Mouse (Mus musculus): ENCODE data around the gene Sh3glb1.

- TF ChIP-seq POLR2A (IDR thresholded peaks at IDR 0.05; ENCODE audit: control insufficient read depth, extremely low read depth, insufficient read depth, low read length, poor library complexity), result no peak
- no peak for TF ChIP-seq CTCF (IDR thresholded peaks at IDR 0.05; ENCODE audit: borderline replicate concordance, control insufficient read depth, extremely low read depth, insufficient read depth, low read length, poor library complexity)
Observed at GRCm38 (mm10) chr3:144686146-144686545, 34.0 kb downstream of the Sh3glb1 start.
